Mouse (Mus musculus) testis, adult 2 months (tissue): Measurements from ENCODE around the gene Slc2a8. TPM values are rescaled to one million over a fixed set of nuclear protein-coding genes. Genes with fewer than 3 reads are reported as not detected.

ENCODE experiments used
- H3K27ac ChIP-seq: fragments of 200-500 bp; 2 replicates; pipeline ENCODE4 v1.5.1; 2012; ENCODE audit warnings: low read depth, low read length; ENCODE audit not compliant: control insufficient read depth, insufficient read depth
- H3K27me3 ChIP-seq: fragments of 200-500 bp; 2 replicates; pipeline ENCODE4 v1.6.1; 2012; ENCODE audit warnings: mild to moderate bottlenecking, low read length, moderate library complexity; ENCODE audit not compliant: control insufficient read depth, insufficient read depth
- H3K36me3 ChIP-seq: fragments of 200-500 bp; 2 replicates; pipeline ENCODE4 v1.6.1; 2012; ENCODE audit warnings: mild to moderate bottlenecking, low read length; ENCODE audit not compliant: control insufficient read depth, insufficient read depth
- H3K4me1 ChIP-seq: fragments of 200-500 bp; 2 replicates; pipeline ENCODE4 v1.6.1; 2012; ENCODE audit warnings: low read length; ENCODE audit not compliant: control insufficient read depth, insufficient read depth
- H3K4me3 ChIP-seq: fragments of 200-500 bp; 2 replicates; pipeline ENCODE4 v1.5.1; 2012; ENCODE audit warnings: low read depth, mild to moderate bottlenecking, low read length, moderate library complexity, mixed read lengths; ENCODE audit not compliant: control insufficient read depth
- CTCF ChIP-seq: fragments of 200-500 bp; IDR thresholded peaks from 2 replicates; pipeline ENCODE4 v1.5.1; 2012; ENCODE audit warnings: low read depth, mild to moderate bottlenecking, inconsistent platforms, low read length, moderate library complexity; ENCODE audit not compliant: control insufficient read depth, insufficient read depth, insufficient replicate concordance
- POLR2A ChIP-seq: fragments of 200-500 bp; IDR thresholded peaks from 2 replicates; pipeline ENCODE4 v1.6.1; 2012; ENCODE audit warnings: low read depth, mild to moderate bottlenecking, inconsistent platforms, low read length, moderate library complexity; ENCODE audit not compliant: control insufficient read depth
- polyA plus RNA-seq: library from polyadenylated mRNA; depleted of rRNA; stranded (reverse); fragments of >200 nt; gene quantifications from 2 replicates; pipeline ENCODE4 v1.2.3, GENCODE M21; 2012

Slc2a8 gene
- polyA plus RNA-seq, 1 experiment: 50.8 TPM

DNA sequence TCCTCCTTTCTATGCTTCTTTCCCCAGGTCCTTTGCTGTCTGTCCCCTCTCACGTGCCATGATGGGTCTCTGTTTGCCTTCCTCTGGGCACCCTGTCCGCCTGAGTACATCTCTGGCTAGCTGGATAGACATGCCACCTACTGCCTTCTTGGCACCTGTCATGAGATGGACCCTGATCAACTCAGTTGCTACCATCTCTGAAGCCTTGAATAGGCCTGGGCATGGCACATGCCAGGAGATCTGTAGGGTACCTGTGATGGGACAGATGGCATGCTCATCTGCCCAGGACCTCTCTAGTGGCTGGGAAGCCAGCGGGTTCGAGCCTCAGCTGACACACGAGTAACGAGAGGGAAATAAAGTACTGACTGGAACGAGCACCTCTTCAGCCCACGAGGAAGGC is 7.7 kb downstream of the Slc2a8 start:
- no peaks in the 10 kb centered on the region for H3K27me3 ChIP-seq
- no peak overlapping the region for H3K4me3 ChIP-seq
- H3K36me3 ChIP-seq: no peaks in the 10 kb centered on the region; the same call in 1 of the 2 replicates
- no peaks in the 10 kb centered on the region for H3K4me1 ChIP-seq
- no peak for TF ChIP-seq POLR2A
- TF ChIP-seq CTCF: no peak
- H3K27ac ChIP-seq: no peak overlapping the region

DNA sequence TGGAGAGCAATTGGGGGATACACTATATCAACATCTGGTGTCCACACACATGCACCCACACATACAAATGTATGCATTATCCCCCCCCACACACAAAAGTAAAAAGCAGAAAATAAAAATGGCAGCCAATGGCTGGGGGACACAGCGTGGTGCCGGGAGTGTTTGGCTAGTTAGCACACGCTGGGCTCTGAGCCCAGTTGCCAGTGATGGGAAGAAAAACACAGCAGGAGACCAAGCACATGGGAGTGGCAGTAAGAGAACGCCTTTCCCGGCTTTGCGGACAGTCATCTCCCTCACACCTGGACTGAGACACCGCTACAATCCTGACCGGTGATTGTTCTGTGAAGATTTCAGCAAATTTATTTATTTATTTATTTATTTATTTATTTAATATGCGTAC is 10.6 kb downstream of the Slc2a8 start:
- H3K4me3 ChIP-seq: no peak overlapping the region

DNA sequence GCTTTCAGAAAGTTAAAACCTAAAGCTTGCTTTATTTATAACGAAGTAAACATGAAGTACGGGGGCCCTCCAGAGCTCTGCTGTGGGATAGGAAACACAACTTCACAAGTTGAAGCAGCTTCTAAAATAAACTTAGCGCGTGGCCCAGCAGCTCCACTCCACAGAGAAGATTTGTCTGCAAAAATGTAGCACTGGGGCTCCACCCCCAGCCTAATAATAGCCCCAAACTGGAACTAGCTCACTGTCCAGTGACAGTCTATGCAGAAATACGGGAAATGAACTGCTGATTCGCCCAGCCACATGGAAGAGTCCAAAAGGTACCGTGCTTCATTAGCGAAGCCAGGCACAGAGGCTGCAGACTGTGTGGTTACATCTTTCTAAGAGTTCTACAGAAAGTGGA is 12.6 kb downstream of the Slc2a8 start:
- H3K27me3 ChIP-seq: no peaks in the 10 kb centered on the region
- TF ChIP-seq POLR2A (no peak), CTCF (no peak)

More for the DNA sequence above, 10.6 kb downstream of the Slc2a8 start:
- Histone ChIP-seq H3K27me3 (no peaks in the 10 kb centered on the region), H3K4me1 (peaks cover 10% of the 10 kb centered on the region), H3K36me3 (no peaks in the 10 kb centered on the region), H3K27ac (no peak overlapping the region)
- TF ChIP-seq POLR2A (no peak), CTCF (no peak)

DNA sequence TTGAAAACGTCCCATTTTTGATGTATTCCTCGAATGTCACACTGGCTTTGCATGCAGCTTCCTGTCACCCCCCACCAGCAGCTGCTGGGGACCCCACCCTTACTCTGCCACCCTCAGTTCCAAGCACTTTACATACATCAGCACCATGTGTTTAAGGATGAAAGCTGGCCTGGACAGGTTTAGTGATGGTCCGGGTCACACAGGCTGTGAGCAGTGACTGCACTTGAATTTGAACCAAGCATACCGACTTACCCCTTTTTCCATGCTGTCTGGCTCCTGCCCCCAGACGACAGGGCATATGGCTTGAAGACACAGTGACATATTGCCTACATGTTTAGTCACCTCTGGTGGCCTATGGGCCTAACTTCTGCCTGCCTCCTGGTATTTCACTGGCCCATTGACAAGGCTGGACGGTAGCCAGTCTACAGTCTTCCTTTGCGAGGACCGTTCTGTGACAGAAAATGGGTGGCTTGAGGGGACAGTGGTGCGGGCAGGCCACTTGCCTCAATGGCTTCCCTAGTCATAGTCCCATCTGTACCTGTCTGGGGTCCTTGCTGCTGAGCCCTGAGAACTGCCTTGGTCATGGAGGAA is 13.8 kb downstream of the Slc2a8 start:
- no peaks in the 10 kb centered on the region for H3K27me3 ChIP-seq
- TF ChIP-seq POLR2A (no peak), CTCF (no peak)
- H3K27ac ChIP-seq: no peak overlapping the region
- peaks cover 10% of the 10 kb centered on the region for H3K4me1 ChIP-seq
- H3K36me3 ChIP-seq: no peaks in the 10 kb centered on the region
- no peak overlapping the region for H3K4me3 ChIP-seq

More for the DNA sequence above, 12.6 kb downstream of the Slc2a8 start:
- no peak overlapping the region for H3K4me3 ChIP-seq
- no peaks in the 10 kb centered on the region for H3K36me3 ChIP-seq
- H3K27ac ChIP-seq: no peak overlapping the region
- peaks cover 10% of the 10 kb centered on the region for H3K4me1 ChIP-seq

DNA sequence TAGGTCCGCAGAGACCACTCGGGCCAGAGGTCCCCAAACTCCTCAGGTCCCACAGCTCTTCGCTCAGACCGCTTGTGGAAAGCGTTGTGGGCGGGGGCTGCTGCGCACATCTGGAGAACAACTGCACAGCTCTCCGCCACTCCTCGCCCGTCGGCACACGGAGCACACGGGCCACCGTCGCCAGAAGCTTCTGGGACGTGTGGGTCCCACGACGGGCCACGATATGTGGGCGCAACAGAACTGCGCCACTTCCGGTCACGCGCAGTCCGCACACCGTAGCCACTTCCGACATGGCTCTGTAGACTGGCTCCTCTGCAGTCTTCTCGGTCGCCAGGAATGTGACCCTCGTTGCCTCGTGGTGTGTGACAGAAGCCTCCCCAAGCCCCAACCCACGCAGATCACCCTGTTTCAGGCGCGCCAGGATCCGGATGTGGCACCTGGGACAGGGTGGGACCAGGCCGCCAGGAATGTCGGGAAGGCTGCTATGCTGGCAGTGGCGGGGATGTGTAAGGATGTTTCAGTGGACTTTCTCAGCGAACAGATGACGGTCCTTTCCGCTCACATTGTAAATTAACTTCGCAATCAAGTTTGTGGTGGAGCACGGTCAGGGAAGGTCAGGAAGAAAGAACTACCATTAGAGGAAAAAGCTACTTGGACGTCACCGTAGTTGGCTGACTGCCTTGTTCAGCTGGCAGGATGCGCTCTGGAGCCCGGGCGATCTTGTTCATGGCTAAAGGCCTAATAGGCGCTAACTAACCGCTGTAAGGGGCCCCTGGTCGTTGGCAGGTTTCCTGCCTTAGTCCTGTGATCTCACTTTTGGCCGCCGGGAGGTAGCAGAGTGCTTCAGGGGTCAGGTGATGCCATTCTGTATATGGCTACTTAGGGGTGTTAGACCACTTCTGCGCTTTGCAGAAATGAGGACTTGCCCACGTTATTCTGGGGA is 14.9 kb downstream of the Slc2a8 start:
- H3K27ac ChIP-seq: peak overlapping the region; percentile 89
- peak; percentile 51; the same call in 1 of the 2 replicates for TF ChIP-seq CTCF
- peak; percentile 96 for TF ChIP-seq POLR2A
- H3K36me3 ChIP-seq: no peaks in the 10 kb centered on the region
- peaks cover 16% of the 10 kb centered on the region for H3K4me1 ChIP-seq
- peak overlapping the region; percentile 96 for H3K4me3 ChIP-seq
- no peaks in the 10 kb centered on the region for H3K27me3 ChIP-seq

DNA sequence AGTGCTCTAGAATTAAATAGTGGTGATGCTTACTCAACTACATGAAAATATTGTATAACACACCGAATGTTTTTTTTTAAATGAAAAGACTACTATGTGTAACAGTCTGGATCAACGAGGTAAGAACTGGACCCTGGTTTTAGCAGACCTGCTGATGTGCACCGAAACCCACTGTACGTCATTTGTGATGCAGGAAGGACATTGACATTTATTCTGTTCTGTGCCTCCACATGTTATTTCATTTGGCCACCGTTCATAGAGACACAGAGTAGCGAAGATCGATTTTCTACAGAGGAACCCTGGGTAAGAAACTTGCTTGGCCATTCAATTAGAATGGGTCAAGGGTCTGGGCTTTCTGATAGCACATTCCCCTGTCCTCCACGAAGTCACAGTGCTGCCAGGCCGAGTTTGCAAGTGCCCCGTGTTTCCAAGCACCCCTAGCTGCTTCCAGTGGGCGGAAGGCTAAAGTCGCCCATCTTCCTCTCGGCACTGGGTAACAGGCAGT is 15.6 kb downstream of the Slc2a8 start:
- Histone ChIP-seq H3K4me1 (peaks cover 21% of the 10 kb centered on the region), H3K36me3 (no peaks in the 10 kb centered on the region)

More for the DNA sequence above, 15.6 kb downstream of the Slc2a8 start:
- H3K27me3 ChIP-seq: no peaks in the 10 kb centered on the region
- no peak for TF ChIP-seq CTCF
- TF ChIP-seq POLR2A: no peak
- H3K27ac ChIP-seq: peak overlapping the region; percentile 89
- peak overlapping the region; percentile 96 for H3K4me3 ChIP-seq
